Comparison of ENCODE assay signal across 9 mouse cellular contexts in the genomic region with DNA sequence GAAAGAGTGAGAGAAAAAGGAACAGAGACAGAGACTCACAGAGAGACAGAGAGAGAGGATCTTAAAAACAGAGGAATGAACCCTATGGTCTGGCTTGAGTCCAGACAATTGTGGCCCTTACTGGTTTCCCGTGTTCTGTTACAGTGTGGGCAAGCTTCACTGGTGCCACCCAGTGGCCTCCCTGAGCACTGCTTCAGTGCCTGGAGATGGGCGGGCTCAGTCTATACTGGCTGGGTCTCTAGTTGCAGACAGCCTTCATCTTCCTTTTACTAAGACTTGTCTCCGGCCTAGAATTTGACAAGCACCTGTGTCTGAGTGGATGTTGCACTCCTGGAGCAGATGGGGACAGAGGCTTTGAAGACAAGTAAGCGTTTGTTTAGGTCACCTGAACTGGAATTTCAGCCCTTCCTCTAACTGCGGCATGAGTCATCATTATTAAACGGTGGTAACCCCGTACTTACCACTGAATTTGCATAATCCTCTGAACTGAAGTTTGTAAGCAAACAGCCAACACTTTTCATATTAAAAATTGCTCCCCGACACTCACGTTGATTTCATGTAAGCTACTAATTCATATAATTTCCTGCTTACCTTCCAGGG. TPM values are rescaled to one million over a fixed set of nuclear protein-coding genes. Genes with fewer than 3 reads are reported as not detected.
DNase-seq lines count a peak whose midpoint lies in the region; ATAC-seq lines count a peak whose summit lies in the region.
"Had no signal": no experiment of that assay in that cellular context is flagged by ENCODE, and none has a peak within 500 bp of the region (broad histone marks: within the 10 kb centered on the region; RNA-seq: fewer than 3 reads in every experiment).

No protein-coding gene starts in this region.

- no peaks in the 10 kb centered on the region for H3K36me3 ChIP-seq in forebrain, embryonic 10.5 days (replicated peaks)
- no peaks in the 10 kb centered on the region for H3K36me3 ChIP-seq in forebrain, embryonic 12.5 days (replicated peaks)

- no peak for ATAC-seq in forebrain, embryonic 12.5 days (ENCODE audit: low FRiP score)
- peak; percentile 83 for ATAC-seq in frontal cortex, adult (ENCODE audit: low TSS enrichment)
- peak; percentile 94 for ATAC-seq in megakaryocyte, adult 5-6 weeks (ENCODE audit: poor library complexity, severe bottlenecking)

- no peaks in the 10 kb centered on the region for H3K4me1 ChIP-seq in forebrain, embryonic 10.5 days
- H3K4me1 ChIP-seq in forebrain, embryonic 12.5 days = no peaks in the 10 kb centered on the region

- H3K9ac ChIP-seq in forebrain, embryonic 12.5 days = no peak overlapping the region

- no peaks in the 10 kb centered on the region for H3K9me3 ChIP-seq in forebrain, embryonic 10.5 days
- no peaks in the 10 kb centered on the region for H3K9me3 ChIP-seq in forebrain, embryonic 12.5 days

- no peak overlapping the region for H3K27ac ChIP-seq in forebrain, embryonic 10.5 days
- H3K27ac ChIP-seq in forebrain, embryonic 12.5 days = no peak overlapping the region

- H3K27me3 ChIP-seq in forebrain, embryonic 10.5 days (ENCODE audit: poor library complexity, severe bottlenecking) = no peaks in the 10 kb centered on the region
- no peaks in the 10 kb centered on the region for H3K27me3 ChIP-seq in forebrain, embryonic 12.5 days

- no peak overlapping the region for H3K4me3 ChIP-seq in forebrain, embryonic 10.5 days
- no peak overlapping the region for H3K4me3 ChIP-seq in forebrain, embryonic 12.5 days (replicated peaks)
- H3K4me3 ChIP-seq: myocyte had no signal

- H3K4me2 ChIP-seq in forebrain, embryonic 12.5 days = no peak overlapping the region

- 63% methylated on average over 9 of the region's 9 CpGs for WGBS in forebrain, embryonic 10.5 days
- 52% methylated on average over 9 of the region's 9 CpGs for WGBS in forebrain, embryonic 12.5 days

- peak; percentile 47 for DNase-seq in forebrain, embryonic 10.5 days (ENCODE audit: extremely low spot score, low spot score)
- peak; percentile 67 for DNase-seq in cerebellum, adult 8-10 months
- peak; percentile 83 for DNase-seq in induced T-regulatory cell, adult 2 months (ENCODE audit: low read depth)
- DNase-seq in left cerebral cortex, adult 18-20 months (ENCODE audit: low spot score in 2 of 2) = peak; percentile 73 to 76
- DNase-seq in right cerebral cortex, postnatal 4 days = peak; percentile 50

RNA-seq across cellular contexts. Expression of gene Il12a, which starts 18.9 kb away (rescaled TPM):
- polyA plus RNA-seq in forebrain, embryonic 10.5 days (2016; fragmentation: Nextera tagmentation; extraction: Ambion mirVana) = 0.26 TPM in 1 of 2 replicates, not detected in the other
- polyA plus RNA-seq in forebrain, embryonic 12.5 days (2016; fragmentation: Nextera tagmentation; extraction: Ambion mirVana) = 0.24 TPM in 1 of 2 replicates, not detected in the other
- 1 to 10 TPM; 4.6 to 4.7 TPM for total RNA-seq in left cerebral cortex, adult 18-20 months (2021)
- total RNA-seq in megakaryocyte, adult 5-6 weeks (2015) = 1.1 and 1.9 TPM in 2 replicates
- 3.1 and 7.6 TPM in 2 replicates for total RNA-seq in megakaryocyte, adult 5-6 weeks (2017)
